Mouse (Mus musculus) ovary, adult 2 months (tissue): ENCODE measurements around the gene Ccdc92. TPM values are rescaled to one million over a fixed set of nuclear protein-coding genes. Genes with fewer than 3 reads are reported as not detected.

Experiments
- polyA plus RNA-seq: library from polyadenylated mRNA; depleted of rRNA; stranded (reverse); fragments of >200 nt; gene quantifications from 2 replicates; pipeline ENCODE4 v1.2.3, GENCODE M21; 2012; rRNA removed

The Ccdc92 gene
- 12.9 and 13.4 TPM in 2 replicates for polyA plus RNA-seq

DNA sequence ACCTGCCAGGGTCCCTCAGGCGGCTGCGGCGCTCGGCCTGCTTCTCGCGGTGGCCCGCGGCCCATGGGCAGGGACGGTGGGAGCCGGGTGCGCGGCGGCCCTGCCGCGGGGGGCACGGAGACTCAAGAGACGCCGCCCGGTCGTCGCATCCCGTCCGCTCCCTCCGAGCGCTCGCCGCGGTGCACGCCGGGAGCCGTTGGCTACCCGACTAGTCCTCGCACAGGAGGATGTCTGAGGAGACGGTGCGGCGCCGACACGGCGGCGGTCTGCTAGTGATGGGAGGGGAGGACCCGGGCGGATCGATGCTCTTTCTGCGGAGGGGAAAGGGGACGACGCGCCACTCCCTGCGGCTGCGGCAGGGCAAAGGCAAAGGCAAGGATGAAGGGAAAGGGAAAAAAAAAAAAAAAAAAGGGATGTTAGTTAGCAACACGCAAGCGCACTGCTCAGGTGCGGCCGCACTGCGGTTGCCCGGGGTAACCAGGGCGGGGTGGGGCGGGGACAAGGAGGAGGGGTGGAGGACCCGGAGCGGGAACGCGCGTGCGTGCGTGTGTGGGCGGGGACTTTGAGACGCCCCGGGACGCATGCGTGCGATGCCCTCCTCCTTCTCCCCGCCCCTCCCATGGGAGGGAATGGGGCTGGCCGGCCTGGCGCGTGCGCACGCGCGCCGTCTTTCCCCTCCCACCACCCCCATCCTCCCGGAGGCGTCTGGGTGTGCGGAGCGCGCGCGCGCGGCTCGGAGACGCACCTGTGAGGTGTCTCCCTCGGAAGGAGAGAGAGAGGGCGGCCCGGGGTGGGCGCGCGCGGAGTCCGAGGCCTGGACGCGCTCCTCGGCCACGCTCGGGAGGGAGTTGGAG is at the start of gene Ccdc92, which contains the start of gene Zfp664:
Gene Ccdc92 (minus strand): TSS at position 412 of the 854 bp plus-strand sequence.
Gene Zfp664 (plus strand): TSS at position 679 of the 854 bp plus-strand sequence.

Other genes starting within 250 kb of the Ccdc92 start
- 60.2 and 90.0 TPM in 2 replicates for gene Atp6v0a2, start 233.8 kb downstream of the Ccdc92 start, polyA plus RNA-seq
- 2.4 and 2.6 TPM in 2 replicates for gene Dnah10, start 137.3 kb downstream of the Ccdc92 start, polyA plus RNA-seq
- 26.0 and 30.3 TPM in 2 replicates for gene Zfp664, start 267 bp upstream of the Ccdc92 start, polyA plus RNA-seq
- gene Rflna, start 140.8 kb upstream of the Ccdc92 start, polyA plus RNA-seq = 7.5 and 9.0 TPM in 2 replicates